8 mouse cellular contexts compared by ENCODE assay signal in the genomic region with DNA sequence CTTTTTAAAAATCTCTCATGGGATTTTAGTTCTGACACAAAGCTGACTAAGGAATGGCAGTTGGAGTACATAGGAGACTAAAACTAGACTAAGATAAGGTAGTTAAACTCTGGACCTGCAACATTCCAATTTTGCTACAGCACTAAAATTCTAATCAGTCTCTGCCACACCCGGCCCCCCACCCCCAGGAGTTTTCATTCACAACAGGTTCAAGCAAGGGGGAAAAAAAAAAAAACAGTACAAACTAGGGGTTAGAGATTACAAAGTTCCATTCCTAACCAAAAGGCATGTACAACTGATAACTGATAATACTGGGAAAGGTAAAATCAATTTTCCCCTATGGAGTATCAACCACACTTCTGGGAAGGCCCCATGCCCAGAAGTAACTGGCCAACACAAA.
A peak's percentile ranks its signal among the peaks of the same experiment; 100 is the strongest.
DNase-seq lines count a peak whose midpoint lies in the region; ATAC-seq and TF ChIP-seq lines count a peak whose summit lies in the region.

No protein-coding gene starts in this region.

- H3K36me3 ChIP-seq in heart, postnatal 0 days (replicated peaks; ENCODE audit: control insufficient read depth, insufficient read depth, low read length): no peaks in the 10 kb centered on the region
- no peaks in the 10 kb centered on the region for H3K36me3 ChIP-seq in intestine, embryonic 14.5 days (ENCODE audit: control insufficient read depth, insufficient read depth, low read length)
- no peaks in the 10 kb centered on the region for H3K36me3 ChIP-seq in midbrain, embryonic 16.5 days (ENCODE audit: control insufficient read depth, insufficient read depth, low read length)

- no peak overlapping the region for H3K9ac ChIP-seq in heart, postnatal 0 days (replicated peaks; ENCODE audit: low read depth, low read length)
- peak overlapping the region; percentile 79 for H3K9ac ChIP-seq in intestine, embryonic 14.5 days (ENCODE audit: low read length)
- H3K9ac ChIP-seq in midbrain, embryonic 16.5 days (ENCODE audit: low read depth, low read length): peak overlapping the region; percentile 72; the same call in 1 of the 2 replicates

- peak overlapping the region; percentile 93 for H3K27ac ChIP-seq in heart, postnatal 0 days (ENCODE audit: low read depth)
- H3K27ac ChIP-seq in intestine, embryonic 14.5 days (ENCODE audit: low read depth): peak overlapping the region; percentile 99
- H3K27ac ChIP-seq in midbrain, embryonic 16.5 days (ENCODE audit: low read length): peak overlapping the region; percentile 93

- no peak for TF ChIP-seq CTCF in heart, postnatal 0 days (IDR thresholded peaks at IDR 0.05; ENCODE audit: low read depth)

- H3K27me3 ChIP-seq in heart, postnatal 0 days (ENCODE audit: control insufficient read depth, insufficient read depth, low read length): no peaks in the 10 kb centered on the region
- H3K27me3 ChIP-seq in intestine, embryonic 14.5 days (replicated peaks; ENCODE audit: control insufficient read depth, insufficient read depth, low read length): no peaks in the 10 kb centered on the region
- no peaks in the 10 kb centered on the region for H3K27me3 ChIP-seq in midbrain, embryonic 16.5 days (ENCODE audit: control insufficient read depth, insufficient read depth, low read depth, low read length)

- DNase-seq in heart, postnatal 0 days (ENCODE audit: low spot score): no peak
- DNase-seq in heart, postnatal 36 days: no peak
- DNase-seq in c-Kit-positive CD71-positive TER-119-positive erythroid progenitor cells, embryonic 14.5 days (ENCODE audit: low spot score): peak; percentile 23
- DNase-seq in intestine, embryonic 14.5 days (ENCODE audit: low spot score): no peak
- DNase-seq in layer of hippocampus, adult 11-12 months (ENCODE audit: low spot score): no peak
- no peak for DNase-seq in layer of hippocampus, postnatal 14 days (ENCODE audit: low spot score in 2 of 2)
- no peak for DNase-seq in gastrocnemius, postnatal 10 days

- ATAC-seq in heart, postnatal 0 days (ENCODE audit: insufficient read depth, low read depth): no peak
- no peak for ATAC-seq in intestine, embryonic 14.5 days (replicated peaks; ENCODE audit: low FRiP score, low TSS enrichment, low read depth)
- ATAC-seq in midbrain, embryonic 16.5 days: no peak

- WGBS in heart, postnatal 0 days: 87% methylated on average over 1 of the region's 1 CpGs
- WGBS in intestine, embryonic 14.5 days: 59% methylated on average over 1 of the region's 1 CpGs
- 91% methylated on average over 1 of the region's 1 CpGs for WGBS in midbrain, embryonic 16.5 days

- H3K4me2 ChIP-seq in heart, postnatal 0 days (ENCODE audit: low read depth, low read length): peak overlapping the region; percentile 71
- peak overlapping the region; percentile 74 for H3K4me2 ChIP-seq in intestine, embryonic 14.5 days (ENCODE audit: low read length)
- peak overlapping the region; percentile 55 for H3K4me2 ChIP-seq in midbrain, embryonic 16.5 days (ENCODE audit: low read length)

- TF ChIP-seq EP300 in heart, postnatal 0 days (IDR thresholded peaks at IDR 0.05; ENCODE audit: low read depth): no peak

- no peaks in the 10 kb centered on the region; the same call in 1 of the 2 replicates for H3K4me1 ChIP-seq in heart, postnatal 0 days (ENCODE audit: control insufficient read depth, insufficient read depth)
- H3K4me1 ChIP-seq in intestine, embryonic 14.5 days (replicated peaks; ENCODE audit: control insufficient read depth, insufficient read depth, low read length): peaks cover 13% of the 10 kb centered on the region
- peaks cover 14% of the 10 kb centered on the region for H3K4me1 ChIP-seq in midbrain, embryonic 16.5 days (ENCODE audit: control insufficient read depth, insufficient read depth, low read length)

- H3K4me3 ChIP-seq in heart, postnatal 0 days (ENCODE audit: low read depth, low read length): peak overlapping the region; percentile 53
- peak overlapping the region; percentile 59; the same call in 1 of the 2 replicates for H3K4me3 ChIP-seq in intestine, embryonic 14.5 days (ENCODE audit: low read depth, low read length)
- H3K4me3 ChIP-seq in midbrain, embryonic 16.5 days (ENCODE audit: low read depth, low read length): peak overlapping the region; percentile 53; the same call in 1 of the 2 replicates

- intact Hi-C loops in heart, postnatal 36 days (cut with DNase I): loop anchor here (5.0 kb wide), 3 partner anchors 100 to 310 kb away; no protein-coding TSS in a partner anchor

- no peaks in the 10 kb centered on the region for H3K9me3 ChIP-seq in heart, postnatal 0 days (replicated peaks; ENCODE audit: control insufficient read depth, low read length)
- H3K9me3 ChIP-seq in intestine, embryonic 14.5 days (ENCODE audit: control insufficient read depth, low read length): no peaks in the 10 kb centered on the region
- H3K9me3 ChIP-seq in midbrain, embryonic 16.5 days (replicated peaks; ENCODE audit: control insufficient read depth, low read length, poor library complexity, severe bottlenecking): no peaks in the 10 kb centered on the region
